Mouse (Mus musculus) gastrocnemius, postnatal 10 days (tissue): ENCODE results near the gene Fkbp15. TPM values are rescaled to one million over a fixed set of nuclear protein-coding genes. Genes with fewer than 3 reads are reported as not detected.

Source experiments
- DNase-seq: peaks from one replicate; pipeline ENCODE4 v3.0.0; 2021; ENCODE audit warnings: mixed read lengths
- total RNA-seq, 2 experiments: library from RNA; stranded (reverse); gene quantifications; 2 replicates each; pipeline ENCODE4 v1.2.3; 2021

Gene Fkbp15
- total RNA-seq, 2 experiments from 2014 or later, result 18.0 to 22.0 TPM

DNA sequence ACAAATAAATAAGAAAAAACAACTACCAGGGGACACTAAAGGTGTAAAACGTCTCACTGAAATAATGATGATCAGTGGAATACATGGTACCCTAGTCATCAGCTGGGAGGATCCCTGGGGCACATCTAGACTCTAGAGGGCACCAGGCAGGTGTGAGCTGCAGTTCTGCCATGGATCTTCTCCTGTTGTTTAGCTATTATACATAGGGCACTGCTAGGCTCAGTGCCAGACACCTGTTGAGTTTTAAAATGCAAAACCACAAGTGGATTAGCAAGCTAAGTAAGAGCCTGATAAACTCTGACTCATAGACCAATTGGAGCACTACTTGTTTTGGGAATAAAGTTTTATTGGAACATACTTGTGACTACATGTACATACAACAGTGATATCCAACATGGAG, 42.1 kb downstream of the Fkbp15 start:
- no peak for DNase-seq

DNA sequence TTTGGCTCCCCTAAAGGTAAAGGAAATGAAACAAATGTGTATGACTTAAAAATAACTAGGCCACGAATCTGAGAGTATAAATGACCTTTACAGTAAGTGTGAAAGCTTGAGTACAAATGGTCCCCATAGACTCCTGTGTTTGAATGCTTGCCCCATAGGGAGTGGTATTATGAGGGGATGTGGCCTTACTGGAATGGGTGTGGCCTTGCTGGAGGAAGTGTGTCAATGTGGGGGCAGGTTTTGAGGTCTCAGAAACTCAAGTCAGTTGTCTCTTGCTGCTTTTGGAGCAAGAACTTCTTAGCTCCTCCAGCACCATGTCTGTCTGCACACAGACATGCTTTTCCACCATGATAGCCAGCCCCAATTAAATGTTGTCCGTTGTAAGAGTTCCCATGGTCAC, 43.9 kb downstream of the Fkbp15 start:
- no peak for DNase-seq

DNA sequence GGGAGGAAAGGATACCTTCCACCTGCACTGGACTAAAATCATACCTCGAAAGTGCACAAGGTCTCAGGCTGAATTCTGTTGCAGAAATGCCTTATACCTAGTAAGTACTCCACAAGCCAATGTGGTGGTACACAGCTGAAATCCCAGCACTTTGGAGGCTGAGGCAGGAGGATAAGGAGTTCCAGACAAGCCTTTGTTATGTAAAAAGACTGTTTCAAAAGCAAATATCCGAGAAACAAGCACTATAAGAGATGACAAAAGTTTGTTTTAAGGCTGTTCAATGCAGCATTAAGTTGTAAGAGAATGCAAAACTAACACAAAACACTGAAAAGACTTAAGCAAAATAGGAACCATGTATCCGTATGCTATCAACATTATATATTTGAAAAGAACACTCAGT, 45.8 kb downstream of the Fkbp15 start:
- DNase-seq, result no peak

DNA sequence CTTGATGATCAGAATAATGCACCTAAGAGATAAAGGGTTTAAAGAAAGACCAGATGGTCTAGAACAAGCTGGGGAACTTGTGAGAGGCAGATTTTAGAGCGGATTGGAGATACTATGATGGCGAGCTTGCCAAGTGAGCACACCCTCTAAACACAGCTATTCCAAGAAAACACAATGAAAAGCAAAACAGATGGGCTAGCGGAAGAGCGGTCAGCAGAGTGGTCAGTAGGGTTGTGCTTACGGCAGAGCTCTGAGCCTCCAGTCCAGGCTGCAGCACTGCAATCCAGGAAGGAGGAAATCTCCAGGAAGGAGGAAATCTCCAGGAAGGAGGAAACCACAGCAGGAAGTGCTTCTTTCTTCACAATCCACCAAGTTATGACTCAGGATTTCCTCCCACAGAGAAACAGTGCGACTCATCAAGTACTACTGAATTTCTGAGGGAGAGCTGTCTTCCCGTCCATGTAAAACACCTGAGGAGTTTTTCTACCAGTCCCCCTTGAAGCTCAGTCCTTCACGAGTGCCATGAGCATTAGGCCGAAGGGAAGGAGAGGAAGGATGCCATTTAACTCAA, 46.6 kb downstream of the Fkbp15 start:
- DNase-seq, result no peak

DNA sequence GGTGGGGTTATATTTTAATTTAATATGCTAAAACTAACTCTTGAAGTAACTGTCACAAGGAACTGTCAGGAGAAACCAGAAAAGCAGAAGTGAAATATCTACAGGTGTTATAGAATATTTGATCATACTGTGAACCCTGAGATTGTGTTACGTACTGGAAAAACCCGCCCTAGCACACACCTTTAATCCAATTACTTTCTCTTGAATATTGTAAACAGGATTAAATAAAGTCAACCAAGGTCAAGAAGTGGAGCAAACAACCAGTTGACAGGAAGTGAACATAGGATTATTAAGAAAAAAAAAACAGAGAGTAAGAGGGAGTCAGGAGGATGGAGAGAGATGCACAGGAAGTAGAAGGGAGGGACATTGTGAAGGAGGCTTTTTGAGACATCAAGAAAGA, 47.5 kb downstream of the Fkbp15 start:
- no peak for DNase-seq

DNA sequence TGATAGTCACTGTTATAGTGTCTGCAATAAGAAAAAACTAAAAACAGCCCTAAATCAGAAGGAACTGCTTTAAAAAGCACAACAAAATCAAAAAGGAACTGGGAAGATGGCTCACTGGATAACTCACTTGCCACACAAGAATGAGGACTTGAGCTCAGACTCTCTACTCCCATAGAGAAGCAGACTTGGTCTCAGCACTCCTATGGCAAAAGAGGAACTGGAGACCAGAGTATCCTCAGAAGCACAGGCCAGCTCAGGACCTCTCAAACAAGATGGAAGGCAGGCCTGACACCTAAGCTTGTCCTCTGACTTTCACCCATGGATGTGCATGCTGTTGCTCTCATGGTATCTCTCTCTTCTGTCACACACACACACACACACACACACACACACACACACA, 51.9 kb downstream of the Fkbp15 start:
- DNase-seq, result no peak

DNA sequence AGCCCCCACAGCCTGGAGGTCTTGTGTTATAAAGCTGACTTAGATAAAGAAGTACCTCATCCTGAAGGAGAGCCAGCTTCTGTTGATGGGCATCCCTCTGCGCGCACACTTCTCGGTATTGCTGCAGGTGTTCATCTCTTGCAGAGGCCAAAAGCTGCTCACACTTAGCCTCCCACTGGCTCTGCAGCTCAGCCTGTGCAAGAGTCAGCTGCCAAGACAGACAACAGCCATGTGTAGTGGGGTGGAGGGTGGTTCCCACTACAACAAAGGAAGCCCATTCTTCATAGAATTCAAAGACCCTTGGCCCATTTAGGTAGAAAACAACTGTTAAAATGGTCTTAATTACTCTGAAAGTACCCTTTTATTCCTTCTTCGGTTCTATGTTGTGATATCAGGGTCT, 53.5 kb downstream of the Fkbp15 start:
- no peak for DNase-seq

DNA sequence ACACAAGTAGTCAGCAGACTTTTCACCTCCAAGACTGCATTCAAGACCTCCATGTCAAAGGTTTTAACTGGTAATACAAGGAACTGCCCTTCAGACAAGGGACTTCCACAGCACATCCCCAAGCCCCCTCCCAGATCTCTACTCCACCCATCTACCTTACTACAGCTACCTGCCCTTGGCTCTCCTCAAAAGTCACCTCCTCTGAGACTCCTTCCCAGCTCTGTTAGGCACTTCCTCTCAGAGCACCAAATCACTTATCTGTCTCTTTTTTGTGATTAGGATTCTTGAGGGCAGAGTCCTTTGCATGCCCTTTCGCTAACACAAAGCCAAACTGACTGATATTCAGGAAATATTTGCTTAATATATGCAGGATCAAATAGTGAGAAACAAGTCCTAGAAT, 54.0 kb downstream of the Fkbp15 start:
- no peak for DNase-seq

DNA sequence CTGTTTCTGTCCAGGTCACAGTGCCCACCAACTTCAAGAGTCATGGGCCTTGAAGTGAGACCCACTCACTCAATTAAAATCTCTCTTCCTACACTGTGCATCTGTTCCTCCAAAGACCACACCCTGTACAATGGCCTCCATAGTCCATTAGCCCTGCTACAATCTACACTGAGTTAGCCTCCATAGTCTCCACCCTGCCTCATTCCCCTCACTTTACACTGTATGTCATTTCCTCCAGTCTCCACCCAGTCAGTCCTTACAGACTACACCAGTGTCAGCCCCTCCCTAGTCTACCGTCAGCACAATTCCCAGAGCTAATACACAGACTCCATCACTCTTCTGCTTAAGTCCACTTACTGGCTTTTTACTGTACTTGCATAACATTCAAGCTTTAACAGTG, 57.1 kb downstream of the Fkbp15 start:
- no peak for DNase-seq

DNA sequence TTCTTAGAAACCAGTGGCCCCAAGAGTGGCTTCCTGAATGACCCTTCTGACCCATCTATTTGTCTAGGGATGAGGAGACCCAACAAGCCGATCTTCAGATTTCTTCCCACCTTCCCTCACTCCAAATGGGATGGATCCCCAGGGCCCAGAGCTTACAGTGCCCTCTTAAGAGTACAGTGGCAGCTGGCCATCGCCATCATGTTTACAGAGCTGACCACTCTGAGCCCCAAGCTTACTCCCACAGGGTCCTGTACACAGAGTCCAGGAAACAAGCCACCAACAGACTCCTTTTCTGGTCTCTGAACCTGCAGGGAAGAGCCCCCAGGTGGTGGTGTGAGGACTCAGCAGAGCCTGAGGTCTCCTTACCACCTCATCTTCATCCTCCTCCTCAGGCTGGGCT, 57.6 kb downstream of the Fkbp15 start:
- DNase-seq, result no peak

DNA sequence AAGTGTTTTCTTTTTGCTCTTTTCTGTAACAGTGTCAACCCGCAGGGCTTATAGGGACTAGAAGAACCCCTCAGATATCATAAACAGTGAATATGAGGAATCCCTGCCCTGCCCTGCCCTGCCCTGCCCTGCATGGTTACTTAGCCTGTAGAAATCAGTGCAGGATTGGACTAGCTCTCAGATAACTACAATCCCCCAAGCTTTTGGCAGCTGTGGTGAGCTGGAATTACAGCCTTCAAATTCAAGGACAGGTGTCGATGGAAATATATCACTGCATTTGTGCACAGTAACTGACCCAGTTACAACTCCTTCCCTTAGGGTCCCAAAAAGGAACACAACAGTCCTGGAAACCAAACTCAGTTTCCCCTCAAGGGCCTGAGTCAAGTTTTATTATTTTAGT, 60.3 kb downstream of the Fkbp15 start:
- no peak for DNase-seq

DNA sequence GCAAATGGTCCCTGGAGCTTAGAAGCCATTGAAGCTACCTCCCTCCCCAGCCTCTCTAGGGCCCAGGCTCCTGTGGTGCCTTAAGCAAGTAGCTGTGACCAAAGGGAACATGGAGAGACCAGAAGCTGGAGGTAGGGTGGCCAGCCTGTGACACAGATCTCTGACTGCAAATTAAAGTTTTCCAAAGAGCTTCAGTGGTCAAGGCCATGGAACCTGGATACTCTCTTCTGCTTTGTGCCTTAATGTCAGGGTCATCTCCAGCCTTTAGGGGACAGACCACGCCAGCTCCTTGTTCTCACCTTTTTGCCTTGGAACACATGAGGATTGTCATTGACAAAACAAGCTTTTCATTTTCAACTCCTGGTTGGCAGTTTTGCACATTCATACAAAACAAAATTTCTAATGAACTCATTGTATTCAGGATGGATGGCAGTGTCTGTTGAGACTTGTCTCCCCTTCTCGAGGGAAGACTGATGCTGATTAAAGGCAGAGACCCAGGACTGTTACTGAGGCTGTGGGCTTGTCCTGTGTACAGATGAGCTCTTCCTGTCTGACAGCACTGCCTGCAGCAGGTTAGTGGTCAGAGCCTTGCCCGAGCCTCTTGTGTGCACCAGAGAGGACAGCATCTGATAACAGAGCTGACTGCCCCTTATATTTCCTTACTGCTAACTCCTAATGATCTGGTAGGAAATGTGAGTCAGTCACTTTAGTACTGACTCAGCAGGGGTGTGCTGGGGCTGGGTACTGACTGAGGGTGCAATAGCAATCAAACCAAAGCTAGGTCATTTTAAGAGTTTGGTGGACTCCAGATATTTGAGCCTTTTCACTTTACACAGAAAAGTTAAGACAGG, 62.8 kb downstream of the Fkbp15 start:
- DNase-seq, result no peak

DNA sequence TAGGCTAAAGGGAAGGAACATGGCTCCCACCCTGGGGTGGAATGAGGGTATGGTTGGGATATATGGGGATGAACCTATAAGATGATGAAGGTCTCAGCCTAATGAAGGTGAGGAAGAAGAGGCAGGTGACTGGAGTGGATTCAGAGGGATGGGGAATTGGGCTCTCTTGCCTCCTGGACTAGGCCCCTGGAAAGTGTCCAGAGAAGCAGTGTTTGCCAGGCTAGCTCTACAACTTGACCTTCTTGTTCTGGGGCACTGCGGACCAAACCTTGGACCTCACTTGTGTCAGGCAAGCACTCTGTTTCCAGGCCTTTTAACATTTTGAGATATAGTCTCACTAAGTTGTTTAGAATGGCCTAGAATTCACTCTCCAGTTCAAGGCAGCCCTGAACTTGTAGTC, 65.6 kb downstream of the Fkbp15 start:
- no peak for DNase-seq

DNA sequence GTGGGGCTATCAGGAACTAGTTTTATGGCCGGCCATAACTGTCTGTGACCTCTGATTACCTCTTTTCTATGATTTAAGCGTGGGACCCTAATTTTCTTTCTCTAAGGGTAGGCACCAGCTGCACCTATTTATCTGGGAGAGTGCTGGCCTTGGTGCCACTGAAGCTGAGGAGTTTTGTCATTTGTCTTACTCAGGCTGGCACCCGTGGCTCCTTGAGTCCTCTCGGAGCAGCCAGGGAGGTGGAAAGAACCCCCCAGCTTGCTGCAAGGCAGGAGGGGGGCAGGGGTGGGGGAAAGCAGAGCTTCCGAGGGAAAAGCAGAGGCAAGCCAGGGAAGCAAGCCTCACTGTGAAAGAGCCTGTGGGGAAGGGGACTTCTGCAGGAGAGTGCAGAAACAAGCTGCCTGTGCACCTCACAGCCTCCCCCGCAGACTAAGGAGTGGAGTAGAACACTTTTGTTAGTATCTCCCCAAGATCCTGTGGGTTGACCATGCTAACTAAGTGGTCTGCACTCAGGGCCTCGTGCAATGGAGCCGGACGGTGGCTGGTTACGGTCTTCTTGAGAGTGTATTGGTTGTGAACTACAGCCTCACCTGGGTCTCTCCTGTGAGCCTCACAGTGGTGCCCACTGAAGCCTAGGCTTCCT, 67.0 kb downstream of the Fkbp15 start:
- no peak for DNase-seq

DNA sequence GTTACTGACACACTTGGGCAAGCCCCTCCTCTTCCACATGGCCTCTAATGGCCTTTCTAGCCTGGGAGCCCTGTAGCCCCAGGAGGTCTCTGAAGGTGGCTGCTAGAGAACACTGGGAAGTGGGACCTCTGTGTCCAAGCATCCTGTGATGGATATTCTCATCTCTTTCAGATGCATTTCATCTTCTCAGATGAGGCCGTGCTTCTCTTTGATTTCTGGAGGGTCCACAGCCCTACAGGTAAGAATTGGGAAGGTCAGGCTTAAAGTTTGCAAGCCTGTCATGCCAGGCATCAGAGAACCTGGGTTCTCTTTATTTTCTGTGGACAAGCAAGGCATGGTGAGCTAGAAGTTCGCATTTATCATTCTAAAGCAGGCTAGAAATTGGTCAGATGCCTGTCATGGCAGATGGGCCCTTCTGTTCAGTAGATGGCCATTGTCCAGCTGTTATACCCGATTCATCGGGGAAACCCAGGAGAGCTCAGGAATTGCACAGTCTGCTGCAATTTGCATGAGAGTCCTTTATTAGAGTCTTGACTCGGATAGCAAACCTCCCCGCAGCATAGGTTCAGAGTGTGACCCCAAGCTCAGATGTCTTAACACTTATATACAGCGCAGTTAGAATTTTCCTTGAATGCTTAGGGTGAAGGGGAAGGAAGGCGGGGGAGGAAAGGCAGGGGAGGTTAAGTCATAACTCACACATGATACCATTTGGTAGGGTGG, 67.7 kb downstream of the Fkbp15 start:
- peak; percentile 1 for DNase-seq

DNA sequence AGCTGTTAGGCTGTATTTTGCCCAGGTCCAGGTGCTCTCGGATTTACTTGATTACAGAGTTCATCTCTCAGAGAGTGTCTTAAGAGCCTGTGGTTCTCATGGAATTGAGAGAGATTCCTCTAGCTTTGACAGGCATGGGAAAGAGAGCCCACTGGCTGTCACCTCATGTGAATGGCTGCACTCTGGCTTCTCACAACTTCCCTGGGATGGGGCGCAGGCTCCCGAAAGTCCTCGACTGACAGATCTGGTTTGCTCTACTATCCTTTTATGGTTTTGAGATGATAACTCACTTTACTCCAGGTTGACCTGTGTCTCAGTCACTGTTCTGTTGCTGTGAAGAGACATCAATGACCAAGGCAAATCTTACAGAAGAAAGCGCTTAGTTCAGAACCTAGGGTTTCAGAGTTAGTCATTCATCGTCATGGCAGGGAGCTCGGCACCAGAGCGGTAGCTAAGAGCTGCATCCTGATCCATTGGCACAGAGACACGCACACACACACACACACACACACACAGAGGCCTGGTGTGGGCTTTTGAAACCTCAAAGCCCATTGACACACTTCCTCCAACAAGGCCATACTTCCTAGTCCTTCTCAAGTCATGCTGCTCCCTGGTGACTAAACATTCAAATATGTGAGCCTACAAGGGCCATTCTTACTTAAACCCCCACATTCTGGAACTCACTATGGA, 69.4 kb downstream of the Fkbp15 start:
- peak; percentile 2 for DNase-seq

DNA sequence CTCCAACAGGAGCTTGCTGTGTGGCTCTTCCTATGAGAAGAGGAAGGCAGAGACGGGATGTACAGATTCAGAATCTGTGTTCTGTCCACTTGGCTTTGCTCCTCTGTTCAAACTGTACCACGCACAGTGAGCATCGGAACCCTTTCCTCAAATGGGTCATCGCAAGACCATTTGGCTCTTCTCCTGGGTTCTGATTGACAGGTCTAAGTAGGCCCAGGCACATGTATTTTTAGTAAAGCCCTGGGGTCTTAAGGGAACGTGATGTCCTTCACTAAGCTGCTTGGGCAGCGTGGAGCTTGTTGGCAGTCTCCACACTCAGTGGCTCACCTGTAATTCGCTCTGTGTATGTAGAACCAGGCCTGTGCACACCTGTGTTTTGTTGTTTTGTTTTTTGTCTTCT, 71.1 kb downstream of the Fkbp15 start:
- DNase-seq, result no peak

DNA sequence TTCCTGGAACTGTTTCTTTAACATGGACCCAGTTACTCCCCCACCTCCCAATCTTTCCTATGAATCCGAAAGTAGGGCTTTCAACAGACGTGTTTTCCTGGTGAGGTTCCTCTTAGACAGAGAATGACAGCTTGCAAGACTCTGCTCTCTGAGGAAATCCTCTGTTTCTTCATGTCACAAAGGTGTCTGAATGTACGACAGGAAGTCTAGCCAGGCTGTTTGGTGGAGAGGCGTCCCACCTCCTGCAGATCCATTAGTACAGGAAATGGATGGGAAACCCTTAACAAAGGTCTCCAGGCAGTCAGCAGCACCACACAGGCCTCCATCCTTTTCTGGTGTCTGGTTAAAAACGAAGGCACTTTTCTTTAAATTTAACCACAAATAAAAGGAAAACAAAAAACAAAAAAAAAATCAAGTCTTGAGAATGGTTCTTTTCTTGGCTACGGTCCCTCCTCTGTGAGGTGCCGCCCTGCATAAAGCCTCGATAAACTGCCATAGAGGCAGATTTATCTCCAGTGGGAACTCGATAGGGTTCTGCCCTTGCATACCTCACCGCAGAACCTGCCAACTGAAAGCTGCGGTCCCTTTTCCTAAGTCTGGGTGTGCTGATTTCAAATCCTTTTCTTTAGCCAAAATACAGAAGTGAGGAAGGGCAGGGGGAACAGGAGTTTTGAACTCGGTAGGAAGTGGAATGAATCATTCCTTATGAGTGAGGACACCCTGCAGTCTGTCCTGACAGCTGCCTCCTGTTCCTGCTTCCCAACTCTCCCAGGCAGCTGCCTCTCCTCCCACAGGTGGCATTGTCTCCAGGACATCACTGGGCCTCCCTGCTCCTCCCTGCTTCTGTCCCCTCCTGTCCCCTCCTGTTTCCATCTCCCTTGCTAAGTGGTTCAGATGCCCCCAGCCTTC, 73.1 kb downstream of the Fkbp15 start:
- DNase-seq, result no peak

DNA sequence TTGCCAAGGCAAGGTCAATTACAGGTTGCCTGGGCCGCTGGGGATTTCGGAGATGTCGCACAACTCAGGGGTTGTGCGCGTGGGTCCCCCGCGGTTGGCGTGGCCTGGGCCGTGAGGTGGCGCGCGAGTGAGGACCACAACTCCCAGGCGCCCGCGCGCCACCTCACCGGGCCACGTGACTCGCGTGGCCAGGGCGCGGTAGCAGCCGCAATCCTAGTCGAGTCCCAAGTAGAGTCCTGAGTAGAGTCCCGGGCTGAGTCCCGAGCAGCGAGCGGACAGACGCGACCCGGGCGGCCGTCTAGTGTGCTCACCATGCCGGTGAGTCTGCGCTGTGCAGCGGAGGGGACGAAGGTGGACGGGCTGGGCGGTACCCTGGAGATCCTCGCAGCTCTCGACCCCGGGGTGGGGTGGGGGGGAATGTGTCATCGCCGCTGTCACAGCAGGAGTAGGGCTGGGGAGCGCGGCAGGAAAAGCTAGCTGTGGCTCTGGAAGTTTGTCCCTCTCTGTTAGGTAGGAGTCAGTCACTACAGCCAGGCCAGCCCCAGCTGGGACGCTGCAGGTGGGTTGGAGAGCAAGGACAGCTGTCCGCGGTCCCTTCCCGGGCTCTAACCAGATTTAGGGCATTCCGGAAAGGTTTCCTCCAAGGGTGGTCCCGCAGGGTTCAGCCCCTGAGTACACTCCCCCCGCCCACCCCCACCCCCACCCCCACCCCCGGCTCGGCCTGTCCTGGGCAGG, 73.9 kb downstream of the Fkbp15 start:
- DNase-seq, result peak; percentile 72

DNA sequence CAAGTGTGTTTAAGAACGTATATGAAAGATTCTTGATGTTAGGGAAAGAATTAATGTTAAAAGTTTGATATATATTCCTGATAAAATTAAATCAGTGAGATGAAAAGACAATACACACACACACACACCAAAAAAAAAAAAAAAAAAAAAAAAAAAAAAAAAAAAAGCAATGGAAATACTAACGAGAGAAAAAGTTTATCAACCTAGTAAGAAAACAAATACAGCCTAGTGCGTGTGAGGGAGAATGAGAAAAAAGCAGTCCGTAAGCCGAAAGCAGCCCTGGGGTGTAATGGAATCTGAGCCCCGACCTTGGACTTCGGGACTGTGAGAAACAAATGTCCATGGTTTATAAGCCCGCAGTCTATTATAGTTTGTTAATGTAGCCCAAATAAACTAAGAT, 74.8 kb downstream of the Fkbp15 start:
- no peak for DNase-seq

DNA sequence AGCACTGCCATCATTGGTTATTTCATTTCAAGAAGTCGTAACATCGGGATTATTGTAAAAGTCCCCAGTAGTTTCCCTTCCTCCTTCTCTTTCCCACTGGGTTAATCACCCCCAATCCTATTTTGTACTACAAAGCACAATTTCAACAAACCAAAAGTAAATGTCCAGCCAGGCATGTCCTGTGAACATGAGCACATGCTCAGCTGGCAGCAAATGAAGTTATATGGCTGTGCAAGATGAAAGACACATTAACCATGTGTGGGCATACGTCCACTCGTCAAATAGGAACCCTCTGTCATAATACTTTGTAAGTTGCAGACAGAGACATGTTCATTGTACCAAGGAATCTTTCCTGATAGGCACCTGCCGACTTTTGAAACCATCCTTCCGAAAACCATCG, 77.4 kb downstream of the Fkbp15 start:
- DNase-seq, result no peak
